Mouse (Mus musculus): Measurements from ENCODE around the gene Ksr1.
"Not testable (repeated sequence)": the region's sequence is repeated elsewhere in the genome, so short reads cannot be mapped to it uniquely, and the experiment has no call there.

The Ksr1 gene

DNA sequence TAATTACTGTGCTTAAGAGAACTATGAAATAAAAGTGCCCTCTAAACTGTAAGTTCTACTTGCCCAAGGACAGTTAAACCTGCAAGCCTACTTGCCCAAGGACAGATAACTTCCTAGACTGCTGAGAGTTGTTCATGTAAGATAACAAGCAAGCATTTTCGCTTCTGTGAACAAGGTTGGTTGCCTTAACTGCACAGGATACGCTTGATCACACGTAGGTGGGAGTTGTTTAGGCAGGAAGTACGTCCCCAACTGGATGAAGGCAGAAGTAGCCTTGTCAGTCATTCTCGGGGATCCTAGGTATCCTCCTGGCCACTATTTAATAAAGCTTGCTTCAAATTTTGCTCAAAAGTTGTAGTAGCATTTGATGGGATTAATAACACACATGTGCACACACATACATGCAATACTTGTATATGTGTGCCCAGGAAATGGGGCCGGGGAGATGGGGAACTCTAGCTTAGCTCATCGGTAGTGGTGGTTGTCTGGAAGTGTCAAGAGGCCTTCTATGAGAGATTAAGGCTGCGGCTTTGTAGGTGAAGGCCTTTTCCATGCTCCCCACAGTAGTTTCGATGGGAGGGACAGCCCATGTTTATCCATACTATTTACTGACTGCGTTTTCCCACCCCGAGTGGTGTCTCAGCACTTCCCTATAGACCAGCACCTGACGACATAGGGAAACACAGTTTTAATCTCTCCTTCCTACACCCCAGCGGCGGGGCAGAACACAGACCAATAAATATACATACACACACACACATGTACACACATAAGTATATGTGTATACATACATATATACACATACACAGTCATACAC is 140.4 kb downstream of the Ksr1 start:
- no peak for DNase-seq

DNA sequence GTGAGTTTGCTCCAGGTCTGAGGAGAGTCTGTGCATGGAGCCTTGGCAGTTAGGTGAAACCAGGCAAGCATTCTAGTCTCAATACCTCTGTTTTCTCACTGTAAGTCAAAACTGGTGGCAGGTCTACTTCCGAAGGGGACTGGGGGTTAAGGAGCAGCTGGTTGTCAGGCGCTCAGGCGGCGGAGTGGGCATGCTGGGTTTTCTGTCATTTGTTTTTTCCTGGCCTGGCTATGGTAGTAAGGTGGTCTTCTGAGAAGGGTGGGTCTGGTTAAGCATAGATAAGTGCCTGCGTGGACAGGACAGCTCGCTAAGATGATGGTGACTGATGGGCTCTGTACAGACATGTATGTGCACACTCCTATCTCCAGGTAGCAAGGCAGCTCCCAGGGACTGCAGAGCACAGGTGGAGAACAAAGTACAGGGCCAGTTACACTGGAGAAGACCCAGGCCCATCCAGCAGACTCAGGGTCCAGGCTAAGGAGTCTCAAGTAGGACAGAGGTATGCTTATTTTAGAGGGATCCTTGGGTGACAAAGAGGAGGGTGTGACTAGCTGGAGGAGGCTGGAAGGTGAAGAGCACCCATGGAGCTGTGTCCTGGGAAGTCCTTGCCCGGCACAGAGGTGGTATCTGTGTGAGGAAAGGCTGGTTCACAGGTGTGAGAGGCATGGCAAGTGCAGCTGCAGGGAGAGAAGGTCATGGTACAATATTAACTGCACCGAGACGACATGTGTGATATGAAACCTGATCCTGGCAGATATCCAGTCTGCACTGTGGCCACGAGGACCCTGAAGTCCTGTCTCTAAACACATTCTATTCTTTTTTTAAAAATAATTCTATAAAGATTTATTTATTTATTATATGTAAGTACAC is 142.2 kb downstream of the Ksr1 start:
- DNase-seq, result no peak

DNA sequence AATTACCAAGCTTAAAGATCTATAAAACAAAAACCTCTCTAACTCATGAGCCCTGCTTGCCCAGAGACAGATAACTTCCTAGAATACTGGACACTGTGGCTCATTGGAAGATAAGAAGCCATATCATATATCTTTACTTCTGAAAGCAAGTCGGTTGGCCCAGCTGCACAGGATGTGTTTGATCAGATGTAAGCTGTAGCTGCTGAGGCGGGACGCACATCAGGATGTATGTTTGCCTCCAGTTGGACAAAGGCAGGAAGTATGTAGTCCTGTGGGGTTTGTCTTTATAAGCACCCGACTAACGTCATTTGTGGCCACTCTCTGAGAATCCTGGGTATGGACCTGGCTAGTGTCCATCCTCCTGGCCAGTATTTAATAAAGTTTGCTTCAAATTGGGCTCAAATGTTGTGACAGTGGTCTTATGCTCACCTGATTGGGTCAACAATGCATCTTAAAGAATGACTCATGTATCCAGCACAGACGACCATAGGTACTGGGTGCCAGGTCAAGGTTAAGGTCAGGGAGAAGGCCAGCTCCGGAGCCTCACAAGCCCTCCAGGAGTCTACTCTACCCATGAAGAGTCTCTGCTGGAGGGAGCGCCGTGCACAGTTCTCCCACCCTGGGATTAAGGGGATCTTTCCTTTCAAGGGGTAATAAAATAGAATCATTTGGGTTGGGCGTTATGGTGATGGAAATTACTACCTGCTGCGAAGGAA is 143.0 kb downstream of the Ksr1 start:
- peak; percentile 13 for DNase-seq

DNA sequence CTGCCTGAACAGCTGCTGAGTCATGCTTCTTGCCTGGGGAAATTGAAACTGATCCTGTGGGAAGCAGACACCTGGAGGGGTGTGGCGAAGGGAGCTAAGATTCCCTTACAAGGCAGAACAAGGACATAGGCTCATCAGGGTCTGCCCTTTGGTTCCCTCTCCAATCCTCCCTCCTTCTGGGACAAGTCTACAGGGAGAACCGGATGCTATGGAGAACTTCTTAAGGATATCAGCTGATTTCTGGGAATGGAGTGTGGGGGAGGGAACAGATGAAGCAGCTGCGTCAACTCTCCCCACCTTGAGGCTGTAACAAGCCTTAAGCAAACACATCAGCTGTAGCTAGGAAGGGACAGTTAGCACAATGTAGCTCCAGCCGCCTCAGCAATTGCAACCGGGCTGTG is 143.7 kb downstream of the Ksr1 start:
- no peak for DNase-seq

DNA sequence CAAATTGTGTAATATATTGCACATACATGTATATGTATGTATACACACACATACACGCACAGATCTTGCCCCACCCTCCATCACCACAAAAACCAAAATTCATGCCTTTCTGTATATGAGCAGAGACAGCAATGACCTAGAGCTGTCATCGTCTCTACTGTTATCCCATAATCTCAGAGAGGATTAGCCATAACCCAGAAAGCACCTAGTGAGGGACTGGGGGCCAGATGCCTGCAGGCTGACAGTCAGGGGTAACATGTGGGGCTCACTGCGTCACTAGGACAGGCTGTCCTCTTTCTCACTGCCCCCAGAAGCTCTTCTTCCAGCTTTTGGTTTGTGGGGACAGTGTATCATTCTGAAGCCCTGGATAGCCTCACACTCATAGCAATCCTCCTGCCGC is 144.3 kb downstream of the Ksr1 start:
- DNase-seq, result no peak

DNA sequence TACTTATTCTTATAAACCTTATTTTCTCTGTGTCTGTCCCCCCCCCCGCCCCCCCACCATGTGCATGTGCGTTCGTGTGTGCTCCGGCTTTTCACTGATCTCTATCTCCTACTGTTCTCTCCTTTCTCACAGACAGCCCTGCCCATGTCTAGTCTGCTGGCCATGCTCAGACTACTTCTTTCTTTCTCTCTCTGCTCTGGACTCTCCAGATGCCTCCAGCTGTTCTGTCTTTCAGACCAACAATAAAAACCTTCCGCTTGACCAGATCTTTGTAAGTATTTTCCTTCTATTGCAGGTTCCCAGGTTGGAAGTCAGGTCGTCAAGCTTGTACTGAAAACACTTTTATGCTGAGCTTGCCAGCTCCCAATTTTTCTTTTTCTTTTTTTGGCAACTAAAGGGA is 147.1 kb downstream of the Ksr1 start:
- DNase-seq, result no peak

DNA sequence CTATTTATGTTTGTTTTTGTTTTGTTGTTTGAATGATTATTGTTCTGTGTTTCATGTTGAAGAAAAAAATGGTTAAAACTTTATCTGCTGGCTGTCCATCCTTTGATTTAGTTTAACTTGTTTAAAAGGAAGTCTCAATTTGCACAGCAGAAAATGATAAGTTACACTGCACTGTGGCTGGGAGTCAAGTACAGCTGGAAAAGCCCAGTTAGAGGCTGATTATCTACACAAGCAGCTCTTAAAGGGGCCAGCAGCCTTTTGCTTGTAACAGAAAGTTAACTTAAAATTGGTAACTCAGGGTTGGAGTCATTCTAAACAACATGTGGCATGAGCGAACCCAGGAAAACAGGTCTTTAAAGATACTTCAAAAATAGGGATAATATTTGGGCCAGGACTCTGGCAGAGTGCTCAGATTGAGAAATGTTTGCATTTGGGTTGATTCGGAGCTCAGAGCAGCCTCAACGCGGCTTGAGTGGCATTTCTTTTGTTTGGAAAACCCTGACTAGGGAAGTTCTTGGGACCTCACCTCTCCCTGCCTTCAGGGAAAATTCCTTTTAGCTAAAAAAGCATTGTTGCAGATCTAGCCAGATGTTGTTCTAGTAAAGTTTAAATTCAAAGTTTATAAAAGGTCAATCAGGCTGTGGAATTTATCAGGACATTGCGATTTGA is 155.2 kb downstream of the Ksr1 start:
- DNase-seq, result not testable (repeated sequence)

DNA sequence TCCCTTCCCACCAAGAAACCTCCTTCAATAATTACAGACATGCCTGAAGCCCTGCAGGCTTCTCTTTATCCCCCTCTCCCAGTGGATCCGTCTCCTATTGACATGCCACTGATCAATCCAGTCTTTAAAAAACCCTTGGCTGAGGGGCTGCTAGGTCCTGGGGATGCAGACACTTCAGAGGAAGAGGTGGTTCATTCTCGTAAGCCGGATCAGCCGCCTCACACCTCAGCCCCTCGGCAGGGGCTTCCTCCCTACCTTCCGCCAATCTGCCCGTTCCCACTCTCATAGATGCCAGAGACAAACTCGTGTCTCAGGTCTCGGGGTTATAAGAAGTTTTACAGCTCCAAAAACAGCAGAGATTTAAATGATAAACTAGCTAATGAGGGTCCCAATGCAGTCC is 156.1 kb downstream of the Ksr1 start:
- no peak for DNase-seq

DNA sequence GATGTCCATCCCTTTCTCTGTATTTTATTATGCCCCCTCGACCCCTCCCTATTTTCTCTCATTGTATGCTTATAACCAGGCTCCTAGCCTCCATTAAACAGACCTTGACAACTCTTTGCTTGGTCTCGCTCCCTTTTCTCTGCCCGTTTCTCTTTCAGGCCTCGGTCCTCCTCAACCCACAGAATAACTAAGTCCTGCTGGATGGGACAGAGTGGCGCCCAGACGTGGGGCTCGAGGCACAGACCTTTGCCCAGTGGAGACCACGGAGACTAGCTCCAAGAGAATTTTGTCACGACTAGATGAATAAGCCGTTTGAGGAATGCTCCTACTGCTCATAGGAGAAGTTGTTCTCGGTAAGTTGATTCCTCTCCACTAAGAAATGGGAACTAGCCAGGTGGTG is 157.0 kb downstream of the Ksr1 start:
- DNase-seq, result not testable (repeated sequence)

DNA sequence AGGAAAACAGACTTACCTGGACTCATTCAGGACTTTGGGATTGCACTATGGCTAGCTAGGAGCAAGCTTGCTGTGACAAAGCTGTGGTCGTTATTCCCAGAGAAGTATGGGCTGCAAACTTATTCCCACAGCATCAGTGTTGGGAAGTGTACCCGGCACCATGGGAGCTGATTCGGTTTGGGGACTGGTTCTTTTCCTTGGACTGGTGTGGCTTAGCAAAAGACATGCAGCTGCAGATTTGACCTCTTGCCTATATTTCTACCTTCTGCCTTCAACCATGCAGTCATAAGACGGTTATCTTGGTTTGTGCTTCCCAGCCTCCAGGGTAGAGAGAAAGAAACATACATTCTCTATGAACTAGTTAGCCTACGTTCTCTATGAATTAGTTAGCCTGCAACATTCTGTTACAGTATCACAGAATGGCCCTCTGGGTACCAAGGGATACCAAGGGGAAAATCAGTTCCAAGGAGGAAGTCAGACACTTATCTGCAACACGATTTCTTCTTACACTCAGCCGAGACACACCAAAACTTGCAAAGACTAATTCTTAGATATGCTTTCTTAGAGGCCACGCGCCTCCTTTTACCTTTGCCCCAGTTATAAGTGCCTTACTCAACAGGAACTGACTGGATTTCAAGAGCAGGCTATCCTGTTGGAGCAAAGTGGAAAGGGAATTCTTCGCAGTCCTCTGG is 159.8 kb downstream of the Ksr1 start:
- no peak for DNase-seq

DNA sequence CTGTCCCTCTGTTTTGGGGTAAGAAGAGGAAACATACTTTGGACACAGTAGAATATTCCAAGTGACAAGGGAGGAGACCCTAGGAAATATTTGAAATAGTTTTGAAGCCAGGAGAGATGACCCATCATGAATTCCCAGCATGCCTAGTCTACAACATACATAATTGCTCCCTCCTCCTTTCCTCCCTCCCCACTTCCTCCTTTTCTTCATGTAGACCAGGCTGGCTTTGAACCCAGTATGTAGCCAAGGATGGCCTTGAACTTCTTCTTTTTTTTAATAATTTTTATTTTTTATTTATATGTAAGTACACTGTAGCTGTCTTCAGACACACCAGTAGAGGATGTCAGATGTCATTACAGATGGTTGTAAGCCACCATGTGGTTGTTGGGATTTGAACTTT is 160.7 kb downstream of the Ksr1 start:
- DNase-seq, result no peak

DNA sequence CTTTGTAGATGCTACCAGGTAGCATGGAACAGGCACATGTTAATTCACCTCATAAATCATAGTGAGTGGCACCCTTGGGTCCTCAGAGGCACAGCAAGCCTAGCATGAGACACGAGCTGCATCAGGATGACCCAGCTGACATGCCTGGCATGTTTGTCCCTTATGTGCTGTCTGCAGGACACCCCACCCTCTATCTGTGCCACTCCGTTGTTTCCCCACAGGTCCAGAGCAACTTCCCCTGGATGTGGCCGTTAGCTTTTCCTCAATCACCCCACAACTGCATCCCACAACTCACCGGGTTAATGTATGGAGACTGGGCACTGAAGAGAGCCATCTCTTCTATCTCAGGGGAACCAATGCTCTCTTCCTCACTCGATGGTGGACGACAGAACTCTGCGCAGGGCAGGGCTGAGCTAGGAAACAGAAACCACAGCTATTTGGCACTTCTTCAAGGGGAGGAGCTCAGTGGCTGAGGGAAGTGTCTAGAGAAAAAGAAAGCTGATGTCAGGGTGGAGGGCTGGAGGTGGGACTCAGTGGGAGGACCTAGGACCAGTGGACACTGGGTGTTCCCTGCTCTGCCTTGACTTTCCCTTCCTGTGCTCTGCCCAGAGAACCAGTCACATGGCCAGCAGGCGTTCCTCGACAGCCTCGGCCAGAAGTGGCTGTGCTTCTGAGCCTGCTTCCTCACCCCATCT is 161.6 kb downstream of the Ksr1 start, which contains the start of gene Lgals9:
Gene Lgals9 (minus strand): TSS at position 464 of the 695 bp plus-strand sequence.
- peak; percentile 81 for DNase-seq

DNA sequence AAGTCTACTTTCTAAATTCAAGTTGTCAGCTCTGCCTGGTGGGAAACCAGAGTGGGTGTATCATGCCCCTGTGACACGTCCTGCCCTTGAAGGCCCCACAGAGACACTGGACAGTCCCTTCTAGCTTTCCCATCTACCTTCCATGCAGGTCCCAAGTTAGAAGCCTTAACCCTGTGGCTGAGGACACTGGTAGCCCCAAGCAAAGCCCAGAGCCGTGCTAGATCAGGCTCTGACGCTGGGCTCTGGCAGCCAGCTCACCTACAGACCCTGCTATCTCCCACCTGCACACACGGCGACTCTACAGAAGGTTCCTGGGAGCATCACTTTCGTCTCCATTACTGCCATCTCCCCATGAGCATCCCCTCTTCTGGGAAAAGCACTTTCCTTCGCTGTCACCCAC is 162.7 kb downstream of the Ksr1 start:
- no peak for DNase-seq

DNA sequence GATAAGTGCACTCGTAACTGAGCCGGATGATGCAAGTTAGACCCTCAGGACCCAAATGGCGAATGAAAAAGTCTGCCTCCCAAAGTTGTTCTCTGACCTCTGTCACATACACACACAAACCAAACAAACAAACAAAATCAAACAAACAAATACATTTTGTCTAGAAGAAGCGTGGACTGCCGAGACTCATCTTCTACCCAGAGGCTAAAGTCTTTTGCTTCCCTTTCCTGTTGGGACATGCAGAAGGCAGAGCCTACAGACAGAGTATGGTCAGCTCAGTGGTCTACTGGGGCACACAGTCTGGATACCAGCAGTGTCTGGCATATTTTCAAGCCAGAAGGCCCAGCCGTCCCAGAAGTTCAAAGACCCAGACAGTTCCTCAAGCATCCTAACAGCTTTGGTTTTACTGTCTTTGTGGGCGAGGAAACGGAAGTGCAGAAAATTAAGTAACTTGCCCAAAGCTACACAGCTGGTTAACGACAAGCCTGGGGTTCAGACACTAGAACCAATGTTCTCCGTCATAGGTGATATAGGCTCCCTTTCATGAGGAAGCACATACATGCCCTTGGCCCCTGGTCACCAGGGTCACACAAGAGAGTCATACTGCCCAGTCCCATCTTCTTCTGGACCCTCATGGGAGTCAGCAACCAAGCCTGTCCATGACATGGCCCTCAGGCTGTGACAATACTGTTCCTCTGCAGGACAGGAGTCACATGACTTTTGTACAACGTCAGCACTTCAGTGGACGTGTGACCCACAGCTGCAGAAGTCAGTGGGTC is 163.5 kb downstream of the Ksr1 start:
- no peak for DNase-seq

DNA sequence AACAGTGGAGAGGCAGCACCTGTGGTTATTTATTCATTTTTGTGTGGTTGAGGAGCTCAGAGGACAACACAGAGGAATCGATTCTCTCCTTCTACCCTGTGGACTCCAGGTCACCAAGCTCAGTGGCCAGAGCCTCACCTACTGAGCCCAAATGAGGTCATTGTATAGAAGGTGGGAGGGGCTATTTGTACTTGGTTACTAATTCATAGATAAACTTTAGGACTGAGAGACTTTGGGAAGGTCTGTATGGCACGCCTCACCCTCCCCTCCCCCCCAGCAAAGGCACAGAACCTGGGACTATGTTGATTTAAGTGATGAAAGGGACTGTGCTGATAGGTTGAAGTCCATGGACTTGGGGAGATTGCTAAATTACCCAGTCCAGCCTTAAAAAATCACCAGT is 164.2 kb downstream of the Ksr1 start:
- DNase-seq, result no peak

DNA sequence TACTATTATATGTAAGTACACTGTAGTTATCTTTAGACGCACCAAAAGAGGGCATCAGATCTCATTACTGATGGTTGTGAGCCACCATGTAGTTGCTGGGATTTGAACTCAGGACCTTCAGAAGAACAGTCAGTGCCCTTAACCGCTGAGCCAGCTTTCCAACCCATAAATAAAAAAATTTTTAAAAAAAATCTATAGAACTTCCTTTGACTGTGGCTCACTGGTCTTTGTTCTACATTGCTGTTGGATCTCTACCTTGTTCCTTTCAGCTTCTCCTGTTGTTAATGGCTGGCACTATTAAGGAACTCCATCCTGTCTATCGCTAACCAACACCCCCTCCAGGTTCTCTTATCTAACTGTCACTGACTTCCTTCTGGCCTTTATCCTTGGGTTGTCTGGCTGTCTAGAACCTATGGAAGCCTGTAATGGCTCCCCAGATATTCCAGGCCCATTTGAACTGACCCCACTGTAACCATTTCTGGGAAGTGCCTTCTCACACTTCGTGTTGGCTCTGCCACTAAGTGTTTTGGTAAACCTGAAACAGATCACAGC is 166.0 kb downstream of the Ksr1 start:
- no peak for DNase-seq

DNA sequence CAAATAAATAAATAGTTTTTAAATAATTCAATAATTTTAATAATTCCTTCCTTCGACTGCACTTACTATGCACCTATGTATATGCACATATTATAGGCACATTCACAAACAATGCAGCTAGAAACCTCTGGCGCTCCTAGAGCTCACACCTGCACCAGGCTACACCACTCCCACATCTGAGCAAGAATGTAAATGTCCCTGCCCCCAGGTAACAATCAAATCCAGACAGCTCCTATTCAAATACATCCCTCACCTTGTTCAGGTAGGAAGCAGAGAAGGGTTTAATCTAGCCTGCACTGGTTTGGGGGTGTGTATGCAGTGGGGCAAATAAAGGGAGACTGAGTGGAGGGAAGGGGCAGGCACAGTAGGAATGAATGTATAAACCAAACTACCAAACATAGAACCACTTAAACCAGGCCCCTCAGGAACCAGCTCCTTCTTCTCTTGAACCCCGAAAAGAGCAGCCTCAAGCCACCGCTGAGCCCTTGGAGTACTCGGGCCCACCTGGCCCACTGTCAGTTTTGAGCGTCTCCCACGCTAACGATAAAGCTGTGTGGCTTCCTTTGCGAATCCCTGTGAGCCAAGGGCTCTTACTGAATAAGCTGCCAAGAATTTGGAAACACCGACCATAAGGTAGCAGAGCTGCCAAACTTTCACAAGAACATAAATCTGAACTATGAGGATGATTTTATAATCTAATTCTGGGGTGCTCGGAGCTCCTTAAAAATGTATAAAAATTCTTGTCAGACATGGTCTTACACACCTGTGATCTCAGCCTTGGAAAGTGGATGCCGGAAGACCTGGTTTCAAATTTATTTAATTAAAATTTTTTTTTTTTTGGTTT is 167.8 kb downstream of the Ksr1 start:
- no peak for DNase-seq

DNA sequence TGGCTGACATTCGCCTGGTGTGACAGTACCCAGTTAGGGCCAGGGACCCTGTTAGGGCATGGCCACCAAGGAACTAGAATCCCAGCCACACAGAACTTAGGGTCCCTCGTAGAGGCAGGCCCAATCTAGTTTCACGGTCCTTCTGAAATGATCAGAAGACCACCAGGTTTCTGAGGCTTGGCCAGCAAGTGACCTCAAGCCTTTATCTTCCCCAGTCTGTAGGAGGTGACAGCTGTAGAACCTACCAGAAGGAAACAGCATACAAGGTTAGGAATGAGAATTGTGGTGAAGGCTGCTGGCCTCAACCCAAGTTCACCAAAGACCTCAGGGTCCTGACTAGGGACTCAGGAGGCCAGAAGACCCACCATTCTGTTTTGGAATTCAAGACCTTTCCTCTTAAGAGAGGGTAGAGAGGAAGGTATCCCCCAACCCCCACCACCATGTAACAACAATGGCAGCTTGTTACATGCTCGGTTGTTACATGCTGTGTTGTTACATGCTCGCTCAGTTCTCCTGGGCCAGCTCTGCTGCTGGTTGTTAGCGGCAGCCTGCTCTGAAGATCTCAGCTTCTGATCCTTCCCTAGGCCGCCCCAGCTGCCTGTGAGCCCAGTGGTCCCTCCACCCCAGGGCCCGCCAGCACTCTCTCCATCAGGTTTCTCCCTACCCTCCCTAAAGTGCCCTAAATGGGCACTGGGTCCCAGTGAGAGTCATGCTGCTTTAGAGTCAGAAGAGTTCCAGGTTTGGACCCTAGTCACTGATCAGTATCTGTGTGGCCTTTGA is 169.3 kb downstream of the Ksr1 start:
- DNase-seq, result no peak

Data from kidney, adult 9 months (tissue).